In genomic region chr2:103918375-103918774, GRCm38 (mm10) we compare ENCODE assay signal across 17 mouse cellular contexts.
"Had no signal": no experiment of that assay in that cellular context is flagged by ENCODE, and none has a peak within 500 bp of the region (broad histone marks: within the 10 kb centered on the region; RNA-seq: fewer than 3 reads in every experiment).

No protein-coding gene starts in this region.

- H3K9me3 ChIP-seq: lung, embryonic 15.5 days; megakaryocyte, embryonic 14.5 days; midbrain, embryonic 13.5 days; midbrain, embryonic 15.5 days; neural tube, embryonic 12.5 days; stomach, embryonic 15.5 days had no signal

- DNase-seq: lung, adult 2 months; lung, postnatal 14 days; lung, postnatal 36 days; right cerebral cortex, postnatal 14 days; thymus, adult 2 months; thymus, postnatal 25 days; thymus, postnatal 4 days had no signal

- H3K4me3 ChIP-seq: lung, embryonic 15.5 days; megakaryocyte, embryonic 14.5 days; midbrain, embryonic 13.5 days; midbrain, embryonic 15.5 days; neural tube, embryonic 12.5 days; stomach, embryonic 15.5 days had no signal

- H3K4me1 ChIP-seq: lung, embryonic 15.5 days; midbrain, embryonic 13.5 days; midbrain, embryonic 15.5 days; neural tube, embryonic 12.5 days; stomach, embryonic 15.5 days had no signal

- H3K27me3 ChIP-seq: lung, embryonic 15.5 days; megakaryocyte, embryonic 14.5 days; midbrain, embryonic 13.5 days; midbrain, embryonic 15.5 days; neural tube, embryonic 12.5 days; stomach, embryonic 15.5 days had no signal

- ATAC-seq: lung, postnatal 0 days; midbrain, embryonic 13.5 days; midbrain, embryonic 15.5 days had no signal

- H3K27ac ChIP-seq: lung, embryonic 15.5 days; macrophage; midbrain, embryonic 13.5 days; midbrain, embryonic 15.5 days; neural tube, embryonic 12.5 days; stomach, embryonic 15.5 days; stomach, postnatal 0 days had no signal

- H3K4me2 ChIP-seq: lung, embryonic 15.5 days; midbrain, embryonic 11.5 days; midbrain, embryonic 13.5 days; midbrain, embryonic 15.5 days; neural tube, embryonic 12.5 days; stomach, embryonic 15.5 days had no signal

- H3K9ac ChIP-seq: lung, embryonic 15.5 days; midbrain, embryonic 13.5 days; midbrain, embryonic 15.5 days; neural tube, embryonic 12.5 days; stomach, embryonic 15.5 days had no signal

- H3K36me3 ChIP-seq: lung, embryonic 15.5 days; midbrain, embryonic 13.5 days; midbrain, embryonic 15.5 days; neural tube, embryonic 12.5 days; stomach, embryonic 15.5 days had no signal
